Mouse (Mus musculus): ENCODE measurements around the gene Rcl1.

Rcl1 gene

GRCm38 (mm10) chr19:29113746-29114649 lies 12.8 kb downstream of the Rcl1 start:
- no peak for DNase-seq (ENCODE audit: low spot score)

GRCm38 (mm10) chr19:29116796-29117195 lies 15.6 kb downstream of the Rcl1 start:
- DNase-seq (ENCODE audit: low spot score), result no peak

- DNase-seq (ENCODE audit: low spot score), result no peak
Observed at GRCm38 (mm10) chr19:29118196-29118595, 17.0 kb downstream of the Rcl1 start.

- DNase-seq (ENCODE audit: low spot score), result no peak
Observed at GRCm38 (mm10) chr19:29120311-29120710, 19.1 kb downstream of the Rcl1 start.

- no peak for DNase-seq (ENCODE audit: low spot score)
Observed at GRCm38 (mm10) chr19:29121394-29121793, 20.2 kb downstream of the Rcl1 start.

- no peak for DNase-seq (ENCODE audit: low spot score)
Observed at GRCm38 (mm10) chr19:29124886-29125585, 23.9 kb downstream of the Rcl1 start.

GRCm38 (mm10) chr19:29126347-29127015 lies 25.3 kb downstream of the Rcl1 start:
- no peak for DNase-seq (ENCODE audit: low spot score)

GRCm38 (mm10) chr19:29127331-29127730 lies 26.2 kb downstream of the Rcl1 start:
- DNase-seq (ENCODE audit: low spot score), result no peak

- DNase-seq (ENCODE audit: low spot score), result peak; percentile 24
Observed at GRCm38 (mm10) chr19:29128217-29128616, 27.0 kb downstream of the Rcl1 start.

- DNase-seq (ENCODE audit: low spot score), result no peak
Observed at GRCm38 (mm10) chr19:29129551-29129950, 28.4 kb downstream of the Rcl1 start.

GRCm38 (mm10) chr19:29131171-29131570 lies 30.0 kb downstream of the Rcl1 start:
- DNase-seq (ENCODE audit: low spot score), result no peak

- DNase-seq (ENCODE audit: low spot score), result no peak
Observed at GRCm38 (mm10) chr19:29134293-29134692, 33.1 kb downstream of the Rcl1 start.

GRCm38 (mm10) chr19:29135172-29135736 lies 34.1 kb downstream of the Rcl1 start:
- DNase-seq (ENCODE audit: low spot score), result no peak

GRCm38 (mm10) chr19:29138546-29139270 lies 37.5 kb downstream of the Rcl1 start:
- DNase-seq (ENCODE audit: low spot score), result no peak

- no peak for DNase-seq (ENCODE audit: low spot score)
Observed at GRCm38 (mm10) chr19:29139699-29140456, 38.7 kb downstream of the Rcl1 start.

GRCm38 (mm10) chr19:29140933-29141332 lies 39.8 kb downstream of the Rcl1 start:
- DNase-seq (ENCODE audit: low spot score), result no peak

GRCm38 (mm10) chr19:29142307-29142706 lies 41.1 kb downstream of the Rcl1 start:
- no peak for DNase-seq (ENCODE audit: low spot score)

- no peak for DNase-seq (ENCODE audit: low spot score)
Observed at GRCm38 (mm10) chr19:29145421-29145820, 44.2 kb downstream of the Rcl1 start.

- DNase-seq (ENCODE audit: low spot score), result no peak
Observed at GRCm38 (mm10) chr19:29146820-29147219, 45.6 kb downstream of the Rcl1 start.

GRCm38 (mm10) chr19:29149583-29149982 lies 48.4 kb downstream of the Rcl1 start:
- no peak for DNase-seq (ENCODE audit: low spot score)

- DNase-seq (ENCODE audit: low spot score), result no peak
Observed at GRCm38 (mm10) chr19:29150038-29150437, 48.9 kb downstream of the Rcl1 start.
